Mouse (Mus musculus): ENCODE measurements at regions not wholly inside any gene's neighbourhood (a gene's known extent, or its start where the extent isn't known, plus 50 kb on each side); places are given as distances from the start of the nearest gene placed in this dataset.

- TF ChIP-seq POLR2A (IDR thresholded peaks at IDR 0.05; ENCODE audit: borderline replicate concordance, extremely low read depth, low read depth, low read length) (no peak), CTCF (IDR thresholded peaks at IDR 0.05; ENCODE audit: insufficient read depth, low read length) (no peak)
These were observed 103.4 kb upstream of the Ccn2 start for GRCm38 (mm10) chr10:24491848-24492247.
